Mouse (Mus musculus): ENCODE results near the gene 1700012P22Rik.

- no peak for TF ChIP-seq CTCF (IDR thresholded peaks at IDR 0.05; ENCODE audit: borderline replicate concordance, control insufficient read depth, extremely low read depth, insufficient read depth, low read length, poor library complexity)
- TF ChIP-seq POLR2A (IDR thresholded peaks at IDR 0.05; ENCODE audit: control insufficient read depth, extremely low read depth, insufficient read depth, low read length, poor library complexity) = no peak
Measured at GRCm38 (mm10) chr4:144453217-144453616, 14.6 kb upstream of the 1700012P22Rik start, which contains the start of gene Gm9944.
